Mouse (Mus musculus): ENCODE data around the gene Kmt2d.
"Not testable (repeated sequence)": the region's sequence is repeated elsewhere in the genome, so short reads cannot be mapped to it uniquely, and the experiment has no call there.

Gene Kmt2d

GRCm38 (mm10) chr15:98871070-98871915, at the start of gene Kmt2d:
Gene Kmt2d (minus strand): TSS chr15:98871204.
- no peak for DNase-seq (ENCODE audit: low spot score)

DNA sequence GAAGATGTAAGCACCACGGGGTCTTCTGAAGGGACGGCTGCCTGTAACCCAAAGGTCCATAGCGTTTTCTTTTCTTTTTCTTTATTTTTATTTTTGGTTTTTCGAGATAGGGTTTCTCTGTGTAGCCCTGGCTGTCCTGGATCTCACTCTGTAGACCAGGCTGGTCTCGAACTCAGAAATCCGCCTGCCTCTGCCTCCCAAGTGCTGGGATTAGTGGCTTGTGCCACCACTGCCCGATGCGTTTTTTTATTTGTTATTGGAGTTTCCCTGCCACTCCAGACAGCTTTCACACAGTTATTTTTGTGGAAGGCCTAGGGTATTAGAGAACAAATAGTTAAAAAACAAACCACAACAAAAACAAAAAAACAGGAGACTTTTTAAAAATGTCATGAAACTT, 47.5 kb upstream of the Kmt2d start:
- DNase-seq (ENCODE audit: low spot score), result not testable (repeated sequence)

- peak; percentile 98 for DNase-seq (ENCODE audit: low spot score)
These were observed 46.8 kb upstream of the Kmt2d start, which contains the start of gene Lmbr1l for GRCm38 (mm10) chr15:98917538-98918498. Gene Lmbr1l (minus strand): TSS chr15:98918231.

- no peak for DNase-seq (ENCODE audit: low spot score)
These were observed 46.1 kb upstream of the Kmt2d start for GRCm38 (mm10) chr15:98917091-98917490.

DNA sequence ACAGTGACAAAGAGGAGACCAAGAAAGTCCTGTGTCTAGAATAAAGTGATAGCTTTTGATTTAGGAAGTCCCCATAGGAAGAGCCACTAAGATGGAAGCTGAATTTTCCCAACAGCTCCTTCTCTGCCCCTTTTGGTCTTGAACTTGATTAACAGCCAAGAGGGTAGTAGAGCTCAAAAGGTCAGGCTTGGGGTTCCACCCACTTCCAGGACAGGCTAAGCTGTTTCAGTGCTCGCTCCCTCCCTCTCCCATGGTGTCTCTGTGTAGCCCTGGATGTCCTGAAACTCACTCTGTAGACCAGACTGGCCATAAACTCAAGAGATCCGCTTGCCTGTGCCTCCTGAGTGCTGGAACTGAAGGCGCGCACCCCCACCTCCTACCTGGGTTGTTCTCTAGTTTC, 45.0 kb upstream of the Kmt2d start:
- DNase-seq (ENCODE audit: low spot score), result no peak

DNA sequence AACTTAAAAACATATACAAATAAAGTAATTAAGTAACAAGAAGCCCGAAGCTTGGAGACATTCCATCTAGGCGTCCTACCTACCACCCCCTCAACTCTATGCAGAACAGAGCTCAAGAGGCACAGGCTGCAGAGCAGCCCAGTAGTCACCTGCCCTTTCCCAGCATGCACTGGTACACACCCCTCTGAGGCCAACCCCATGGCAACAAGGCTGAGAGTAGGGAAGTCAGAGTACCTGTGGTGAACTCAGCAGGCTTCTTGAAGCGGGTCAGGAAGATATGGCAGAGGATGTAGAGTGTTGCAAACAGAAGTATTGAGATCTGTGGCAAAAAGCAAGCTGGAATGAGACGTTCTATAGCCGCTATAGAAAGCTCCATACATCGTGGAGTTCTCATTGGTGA, 43.9 kb upstream of the Kmt2d start:
- DNase-seq (ENCODE audit: low spot score), result no peak

DNA sequence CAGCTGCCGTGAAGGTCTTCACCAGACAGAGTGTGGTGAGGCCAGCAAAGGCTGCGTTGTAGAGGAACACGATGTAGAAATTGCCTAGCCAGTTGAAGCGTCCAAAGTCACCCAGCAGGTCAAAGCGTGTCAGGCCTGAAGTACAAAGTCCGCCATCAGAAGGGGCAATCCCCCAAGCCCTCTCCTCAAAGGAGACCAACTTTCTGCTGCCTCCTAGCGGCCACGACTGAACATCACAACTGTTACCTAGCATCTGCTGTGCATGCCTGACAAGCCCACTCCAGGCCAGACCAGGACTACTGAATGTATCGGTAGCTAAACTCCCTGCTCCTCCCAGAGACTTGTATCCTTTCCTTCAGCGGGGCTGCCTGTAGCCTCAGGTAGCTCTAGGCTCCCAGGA, 33.7 kb upstream of the Kmt2d start:
- no peak for DNase-seq (ENCODE audit: low spot score)

DNA sequence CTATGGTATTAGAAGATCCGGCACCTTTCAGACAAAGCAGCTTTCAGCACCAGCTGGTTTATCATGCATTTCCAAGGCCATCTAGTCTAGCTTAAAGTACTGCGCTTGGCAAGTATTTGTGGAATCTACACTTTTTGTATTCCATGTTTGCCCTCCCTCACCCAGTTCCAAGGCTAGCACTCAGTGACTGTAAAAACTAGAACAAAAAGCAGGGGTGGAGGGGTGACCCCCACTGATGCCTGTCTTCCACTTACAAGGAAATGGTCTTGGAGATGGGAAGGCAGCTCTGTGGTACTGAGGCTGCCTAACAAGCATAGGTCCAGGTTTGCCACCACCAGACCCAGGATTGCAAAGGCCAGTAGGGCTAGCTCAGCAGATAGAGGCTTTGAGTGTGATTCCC, 31.6 kb upstream of the Kmt2d start:
- DNase-seq (ENCODE audit: low spot score), result no peak

DNA sequence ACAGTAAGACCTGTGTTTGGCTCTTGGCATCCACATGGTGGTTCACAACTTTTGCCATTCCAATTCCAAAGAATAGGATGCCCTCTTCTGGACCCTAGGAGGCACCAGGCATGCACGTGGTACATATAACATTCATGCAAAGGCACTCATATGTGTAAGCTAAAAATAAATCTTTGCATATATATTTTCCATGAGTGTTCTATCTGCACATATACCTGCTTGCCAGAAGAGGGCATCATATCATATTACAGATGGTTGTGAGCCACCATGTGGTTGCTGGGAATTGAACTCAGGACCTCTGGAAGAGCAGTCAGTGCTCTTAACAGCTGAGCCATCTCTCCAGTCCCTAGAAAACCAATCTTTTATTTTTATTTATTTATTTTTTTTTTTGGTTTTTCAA, 30.5 kb upstream of the Kmt2d start:
- DNase-seq (ENCODE audit: low spot score), result no peak

GRCm38 (mm10) chr15:98897928-98898800, 27.2 kb upstream of the Kmt2d start, which contains the start of gene Dhh:
Gene Dhh (minus strand): TSS chr15:98898540.
- no peak for DNase-seq (ENCODE audit: low spot score)

- no peak for DNase-seq (ENCODE audit: low spot score)
These were observed 26.5 kb upstream of the Kmt2d start for GRCm38 (mm10) chr15:98897495-98897894.

GRCm38 (mm10) chr15:98895635-98896589, 24.9 kb upstream of the Kmt2d start:
- no peak for DNase-seq (ENCODE audit: low spot score)

DNA sequence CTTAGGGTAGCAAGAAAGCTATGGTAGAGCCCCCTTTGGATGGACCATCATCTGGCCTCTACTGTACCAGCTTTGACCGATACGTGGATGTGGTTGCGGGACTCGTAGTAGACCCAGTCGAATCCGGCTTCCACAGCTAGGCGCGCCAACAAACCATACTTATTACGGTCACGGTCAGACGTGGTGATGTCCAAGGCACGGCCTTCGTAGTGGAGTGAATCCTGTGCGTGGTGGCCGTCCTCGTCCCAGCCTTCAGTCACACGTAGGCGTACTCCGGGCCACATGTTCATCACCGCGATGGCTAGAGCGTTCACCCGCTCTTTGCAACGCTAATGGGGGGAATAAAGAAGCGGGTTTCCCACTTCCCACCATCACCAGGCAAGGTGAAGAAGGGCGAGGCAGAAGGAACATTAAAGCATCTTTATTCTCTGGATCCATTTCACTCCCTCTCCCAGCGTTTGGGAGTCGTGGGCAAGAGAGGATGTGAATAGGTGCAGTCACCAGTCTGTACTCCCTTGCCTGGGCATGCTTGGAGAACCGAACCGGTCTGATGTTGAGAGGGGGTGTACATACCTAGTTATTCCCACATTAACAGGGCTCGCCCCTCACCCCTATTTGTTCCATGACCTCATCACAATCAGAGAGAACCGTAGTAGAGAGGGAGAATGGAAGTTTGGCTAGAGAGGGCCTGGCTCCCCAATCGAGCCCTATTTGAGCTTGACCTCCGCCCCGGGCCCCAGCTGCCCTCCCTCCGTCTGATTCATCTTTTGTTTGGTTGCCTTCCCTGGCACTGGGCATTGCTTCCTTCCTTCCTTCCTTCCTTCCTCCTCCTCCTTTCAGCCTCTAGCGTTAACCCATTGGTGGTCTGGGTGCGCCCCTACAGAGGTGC, 24.0 kb upstream of the Kmt2d start:
- no peak for DNase-seq (ENCODE audit: low spot score)

- DNase-seq (ENCODE audit: low spot score), result no peak
These were observed 23.1 kb upstream of the Kmt2d start, which contains the start of gene Rhebl1 for GRCm38 (mm10) chr15:98893940-98894745. Gene Rhebl1 (minus strand): TSS chr15:98894540.

DNA sequence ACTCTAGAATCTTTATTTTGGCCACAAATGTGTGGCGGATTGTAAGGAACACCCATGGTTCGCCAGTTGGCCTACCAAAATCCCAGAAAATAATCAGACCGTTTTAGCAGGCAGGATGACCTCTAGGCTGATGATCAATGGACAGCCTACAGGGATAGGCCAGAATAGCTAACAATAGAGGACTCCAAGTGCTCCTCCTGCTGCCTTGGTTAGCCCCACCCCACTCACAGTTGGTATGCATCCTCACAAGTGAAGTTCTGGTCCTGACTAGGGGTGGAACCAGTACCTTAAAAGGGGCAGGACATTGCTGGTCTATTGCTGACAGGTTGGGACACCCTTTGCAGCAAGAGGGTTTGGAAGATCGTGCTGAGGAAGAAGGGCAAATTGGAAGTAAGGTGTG, 22.0 kb upstream of the Kmt2d start:
- DNase-seq (ENCODE audit: low spot score), result no peak

DNA sequence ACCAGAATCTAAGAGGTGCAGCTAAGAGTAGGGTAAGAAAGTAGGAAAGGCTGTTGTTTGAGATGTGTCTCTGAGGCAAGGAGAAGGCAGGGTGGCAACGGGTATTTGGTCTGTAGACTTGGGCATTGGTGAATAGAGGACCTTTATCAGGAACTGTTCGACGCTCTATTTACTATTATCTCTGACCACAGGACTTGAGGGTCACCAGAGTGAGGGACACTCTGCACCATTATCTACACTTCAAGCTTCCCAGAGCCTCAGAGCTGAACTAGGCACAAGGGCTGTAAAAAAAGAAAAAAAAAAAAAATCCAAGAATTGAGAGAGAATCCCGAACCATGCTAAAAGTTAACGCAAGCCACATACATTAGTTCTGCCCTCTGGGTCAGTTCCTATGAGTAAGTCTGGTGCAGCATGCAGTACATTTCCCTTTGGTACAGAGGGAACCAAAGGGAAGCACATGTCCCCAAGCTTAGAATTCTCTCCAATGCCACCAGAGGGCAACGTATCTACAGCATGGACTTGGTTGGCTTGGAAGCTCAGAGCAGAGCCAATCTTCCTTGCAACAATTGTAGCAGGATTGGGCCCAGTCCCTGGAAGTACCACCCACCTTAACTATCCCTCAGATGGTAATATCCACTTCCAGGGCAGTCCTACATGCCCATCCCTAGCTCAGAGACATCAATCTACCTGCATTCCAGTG, 21.1 kb upstream of the Kmt2d start:
- DNase-seq (ENCODE audit: low spot score), result peak; percentile 60

- DNase-seq (ENCODE audit: low spot score), result no peak
These were observed 20.3 kb upstream of the Kmt2d start for GRCm38 (mm10) chr15:98891198-98891742.

DNA sequence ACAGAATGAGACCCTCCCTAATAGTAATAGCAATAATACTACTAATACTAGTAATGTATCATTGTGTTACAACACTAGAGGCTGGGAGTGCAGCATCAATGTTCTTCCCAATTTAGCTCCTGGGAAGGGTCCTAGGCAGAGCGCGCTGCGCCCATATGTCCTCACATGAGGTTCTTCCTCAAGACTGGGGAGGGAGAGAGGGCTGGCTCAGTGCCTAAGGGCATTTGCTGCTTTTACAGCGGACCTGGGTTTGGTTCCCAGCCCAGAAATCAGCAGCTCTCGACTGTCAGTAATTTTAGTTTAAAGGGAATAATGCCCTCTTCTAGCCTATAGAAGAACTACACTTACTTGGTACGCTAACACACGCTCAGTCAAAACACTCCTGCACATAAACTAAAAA, 16.5 kb upstream of the Kmt2d start:
- DNase-seq (ENCODE audit: low spot score), result no peak
